Mouse (Mus musculus) G1E (cell line): Measurements from ENCODE around the gene Mrpl38.
"Not testable (repeated sequence)": the region's sequence is repeated elsewhere in the genome, so short reads cannot be mapped to it uniquely, and the experiment has no call there.

Experiments
- CTCF ChIP-seq: IDR thresholded peaks from 2 replicates; pipeline ENCODE4 v1.5.1; 2012; ENCODE audit warnings: low read depth, low read length, inconsistent platforms, mixed read lengths
- GATA1 ChIP-seq: IDR thresholded peaks from 2 replicates; pipeline ENCODE4 v1.6.1; 2012; ENCODE audit warnings: borderline replicate concordance, low read length, inconsistent platforms, mixed read lengths
- GATA2 ChIP-seq: IDR thresholded peaks from 2 replicates; pipeline ENCODE4 v1.6.1; 2012; ENCODE audit warnings: low read depth, low read length, inconsistent platforms, borderline replicate concordance
- POLR2AphosphoS5 ChIP-seq: IDR thresholded peaks from 2 replicates; pipeline ENCODE4 v1.6.1; 2012; ENCODE audit warnings: low read depth, low read length, inconsistent platforms; ENCODE audit not compliant: insufficient replicate concordance
- TAL1 ChIP-seq: conservative IDR thresholded peaks from 2 replicates; pipeline ENCODE4 v1.6.1; 2012; ENCODE audit warnings: low read depth, low read length, inconsistent platforms, mixed read lengths

DNA sequence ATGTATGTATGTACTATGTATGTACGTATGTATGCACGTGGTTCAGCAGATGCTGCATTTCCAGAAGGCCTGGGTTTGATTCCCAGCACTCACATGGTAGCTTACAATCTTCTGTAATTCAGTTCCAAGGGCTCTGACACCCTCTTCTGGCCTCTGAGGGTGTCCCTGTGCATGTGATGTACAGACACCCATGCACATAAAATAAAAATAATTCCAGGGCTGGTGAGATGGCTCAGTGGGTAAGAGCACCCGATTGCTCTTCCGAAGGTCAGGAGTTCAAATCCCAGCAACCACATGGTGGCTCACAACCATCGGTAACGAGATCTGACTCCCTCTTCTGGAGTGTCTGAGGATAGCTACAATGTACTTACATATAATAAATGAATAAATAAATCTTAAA, 45.7 kb downstream of the Mrpl38 start:
- not testable (repeated sequence) for TF ChIP-seq CTCF, TAL1, POLR2AphosphoS5, GATA1, GATA2
